Mouse (Mus musculus) C2C12 (cell line): ENCODE results near the gene Snai3. TPM values are rescaled to one million over a fixed set of nuclear protein-coding genes. Genes with fewer than 3 reads are reported as not detected.

Experiments used
- H3K27me3 ChIP-seq: one replicate; pipeline ENCODE4 v1.6.1; 2011; ENCODE audit not compliant: control insufficient read depth, insufficient read depth, insufficient read length
- H3K36me3 ChIP-seq: one replicate; pipeline ENCODE4 v1.6.1; 2011; ENCODE audit not compliant: control insufficient read depth, insufficient read depth
- H3K4me3 ChIP-seq: one replicate; pipeline ENCODE4 v1.5.1; 2011; ENCODE audit warnings: mild to moderate bottlenecking, control low read depth; ENCODE audit not compliant: poor library complexity, insufficient read depth, severe bottlenecking
- H3K79me2 ChIP-seq: one replicate; pipeline ENCODE4 v1.6.1; 2011; ENCODE audit not compliant: control insufficient read depth, insufficient read depth
- H3K79me3 ChIP-seq: one replicate; pipeline ENCODE4 v1.6.1; 2011; ENCODE audit warnings: low read depth, control low read depth
- H3ac ChIP-seq: one replicate; pipeline ENCODE3; 2011; ENCODE audit warnings: low read depth; ENCODE audit not compliant: control insufficient read depth, insufficient read length
- CEBPB ChIP-seq: IDR thresholded peaks from one replicate; pipeline ENCODE4 v1.6.1; 2011; ENCODE audit warnings: low read depth, mild to moderate bottlenecking, control low read depth, moderate library complexity
- CTCF ChIP-seq: IDR thresholded peaks from one replicate; pipeline ENCODE4 v1.5.1; 2011; ENCODE audit not compliant: control insufficient read depth, insufficient read depth, insufficient read length
- FOSL1 ChIP-seq: IDR thresholded peaks from one replicate; pipeline ENCODE4 v1.8.0; 2011; ENCODE audit warnings: mild to moderate bottlenecking, low read length; ENCODE audit not compliant: poor library complexity, insufficient read depth, severe bottlenecking
- MAX ChIP-seq: IDR thresholded peaks from one replicate; pipeline ENCODE4 v1.6.1; 2011; ENCODE audit warnings: mild to moderate bottlenecking, control low read depth
- MYOD1 ChIP-seq: IDR thresholded peaks from one replicate; pipeline ENCODE4 v1.6.1; 2011; ENCODE audit warnings: low read depth; ENCODE audit not compliant: control insufficient read depth, insufficient read length
- MYOG ChIP-seq: IDR thresholded peaks from one replicate; pipeline ENCODE4 v1.6.1; 2011; ENCODE audit not compliant: control insufficient read depth, insufficient read length; ENCODE audit errors: extremely low read depth
- USF1 ChIP-seq: IDR thresholded peaks from one replicate; pipeline ENCODE4 v1.6.1; 2011; ENCODE audit warnings: low read depth, mild to moderate bottlenecking, control low read depth, moderate library complexity
- polyA plus RNA-seq: library from polyadenylated mRNA; unstranded; fragments of >200 nt; fragmentation: generic; extraction: Trizol; gene quantifications from one replicate; pipeline ENCODE4 v1.2.1, GENCODE M21; 2012; ENCODE audit warnings: missing spikeins

The Snai3 gene
- polyA plus RNA-seq, 1 experiment = 0.08 TPM

GRCm38 (mm10) chr8:122457171-122457570 lies 3.4 kb downstream of the Snai3 start:
- Histone ChIP-seq H3K79me3 (no peaks in the 10 kb centered on the region), H3K4me3 (no peak overlapping the region), H3K27me3 (peaks cover 30% of the 10 kb centered on the region), H3ac (no peak overlapping the region), H3K79me2 (no peaks in the 10 kb centered on the region), H3K36me3 (no peaks in the 10 kb centered on the region)
- TF ChIP-seq MAX = no peak
- no peak for TF ChIP-seq MYOG
- TF ChIP-seq CEBPB = no peak
- no peak for TF ChIP-seq CTCF

- TF ChIP-seq MYOD1 = no peak
- TF ChIP-seq FOSL1 = no peak
- TF ChIP-seq CTCF = no peak
- TF ChIP-seq CEBPB = no peak
- no peak for TF ChIP-seq MAX
- no peak for TF ChIP-seq USF1
- no peak for TF ChIP-seq MYOG
- no peaks in the 10 kb centered on the region for H3K79me3 ChIP-seq
- no peak overlapping the region for H3K4me3 ChIP-seq
- no peaks in the 10 kb centered on the region for H3K36me3 ChIP-seq
- no peaks in the 10 kb centered on the region for H3K79me2 ChIP-seq
- peaks cover 39% of the 10 kb centered on the region for H3K27me3 ChIP-seq
- H3ac ChIP-seq = no peak overlapping the region
Observed at GRCm38 (mm10) chr8:122454409-122454808, 6.1 kb downstream of the Snai3 start.

- Histone ChIP-seq H3K36me3 (no peaks in the 10 kb centered on the region), H3K79me3 (no peaks in the 10 kb centered on the region), H3ac (no peak overlapping the region), H3K4me3 (no peak overlapping the region), H3K27me3 (peaks cover 47% of the 10 kb centered on the region), H3K79me2 (no peaks in the 10 kb centered on the region)
- no peak for TF ChIP-seq CEBPB
- TF ChIP-seq USF1 = no peak
- TF ChIP-seq MYOD1 = no peak
- TF ChIP-seq MYOG = no peak
- no peak for TF ChIP-seq FOSL1
- no peak for TF ChIP-seq CTCF
- TF ChIP-seq MAX = no peak
Observed at GRCm38 (mm10) chr8:122452154-122452553, 8.4 kb downstream of the Snai3 start.

GRCm38 (mm10) chr8:122451161-122451703 lies 9.3 kb downstream of the Snai3 start:
- no peaks in the 10 kb centered on the region for H3K79me3 ChIP-seq
- H3ac ChIP-seq = no peak overlapping the region
- H3K79me2 ChIP-seq = no peaks in the 10 kb centered on the region
- no peak overlapping the region for H3K4me3 ChIP-seq
- TF ChIP-seq CTCF (no peak), FOSL1 (no peak), MAX (no peak), CEBPB (no peak), MYOG (no peak), USF1 (no peak)
- peaks cover 46% of the 10 kb centered on the region for H3K27me3 ChIP-seq
- H3K36me3 ChIP-seq = no peaks in the 10 kb centered on the region

GRCm38 (mm10) chr8:122445203-122445602 lies 15.3 kb downstream of the Snai3 start:
- Histone ChIP-seq H3ac (no peak overlapping the region), H3K79me2 (no peaks in the 10 kb centered on the region), H3K27me3 (peaks cover 12% of the 10 kb centered on the region), H3K79me3 (no peaks in the 10 kb centered on the region), H3K4me3 (no peak overlapping the region), H3K36me3 (no peaks in the 10 kb centered on the region)
- TF ChIP-seq CEBPB (no peak), USF1 (no peak), CTCF (peak; percentile 18), MYOG (no peak), FOSL1 (no peak)

- Histone ChIP-seq H3K36me3 (no peaks in the 10 kb centered on the region), H3K27me3 (peaks cover 7% of the 10 kb centered on the region), H3K79me2 (no peaks in the 10 kb centered on the region), H3K4me3 (peak overlapping the region; percentile 32), H3ac (peak overlapping the region; percentile 44), H3K79me3 (no peaks in the 10 kb centered on the region)
- TF ChIP-seq CEBPB (no peak), USF1 (no peak), MYOD1 (no peak), MYOG (no peak), FOSL1 (no peak), CTCF (no peak), MAX (no peak)
Observed at GRCm38 (mm10) chr8:122444058-122444748, 16.3 kb downstream of the Snai3 start.
